Mouse (Mus musculus) embryonic fibroblast, embryonic 13.5 days (primary cell): Measurements from ENCODE around the gene Olfr1472. TPM values are rescaled to one million over a fixed set of nuclear protein-coding genes. Genes with fewer than 3 reads are reported as not detected.
"Not testable (repeated sequence)": the region's sequence is repeated elsewhere in the genome, so short reads cannot be mapped to it uniquely, and the experiment has no call there.

Experiments
- H3K27ac ChIP-seq: 2 replicates; pipeline ENCODE4 v1.5.1; 2012; ENCODE audit warnings: low read length, control low read depth, inconsistent platforms; ENCODE audit not compliant: insufficient read depth
- H3K4me1 ChIP-seq: 2 replicates; pipeline ENCODE4 v1.6.1; 2011; ENCODE audit warnings: low read length; ENCODE audit not compliant: control insufficient read depth, insufficient read depth
- H3K4me3 ChIP-seq: 2 replicates; pipeline ENCODE4 v1.5.1; 2011; ENCODE audit warnings: mild to moderate bottlenecking, control low read depth, low read length; ENCODE audit not compliant: insufficient read depth
- CTCF ChIP-seq: IDR thresholded peaks from 2 replicates; pipeline ENCODE4 v1.5.1; 2011; ENCODE audit warnings: mild to moderate bottlenecking, control low read depth, low read length, moderate library complexity, borderline replicate concordance; ENCODE audit not compliant: insufficient read depth
- POLR2A ChIP-seq: IDR thresholded peaks from 2 replicates; pipeline ENCODE4 v1.6.1; 2011; ENCODE audit warnings: low read depth, mild to moderate bottlenecking, control low read depth, low read length, moderate library complexity
- polyA plus RNA-seq: library from polyadenylated mRNA; stranded (reverse); fragments of >200 nt; gene quantifications from 2 replicates; pipeline ENCODE4 v1.2.4, GENCODE M21; 2011; ENCODE audit warnings: low read depth; ENCODE audit not compliant: missing spikeins, insufficient read length

The Olfr1472 gene
- not detected in 2 replicates for polyA plus RNA-seq

DNA sequence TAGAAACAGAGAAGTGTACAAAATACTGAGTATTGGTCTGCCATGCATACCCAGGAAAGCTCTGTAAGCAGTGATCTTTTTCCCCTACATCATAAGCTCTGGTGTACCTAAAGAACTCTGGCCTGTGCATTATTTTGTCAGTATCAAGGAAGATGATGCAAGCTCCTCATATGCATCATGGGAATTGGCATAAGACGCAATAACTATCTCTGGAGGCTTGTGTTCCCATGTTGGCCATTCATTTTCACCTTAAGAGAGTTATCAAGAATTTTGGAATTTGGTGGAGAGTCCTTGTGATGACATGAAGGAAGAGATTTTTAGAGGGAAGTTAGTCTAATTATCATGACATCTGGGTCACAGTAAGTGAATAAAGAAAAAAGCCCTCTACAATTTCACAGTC lies at the start of gene Olfr1472:
TSS of gene Olfr1472 (minus strand) at position 101 of the 400 bp plus-strand sequence.
- Histone ChIP-seq H3K4me1 (no peaks in the 10 kb centered on the region), H3K27ac (no peak within 1 kb of the TSS), H3K4me3 (no peak within 1 kb of the TSS)
- TF ChIP-seq CTCF (no peak), POLR2A (no peak)

DNA sequence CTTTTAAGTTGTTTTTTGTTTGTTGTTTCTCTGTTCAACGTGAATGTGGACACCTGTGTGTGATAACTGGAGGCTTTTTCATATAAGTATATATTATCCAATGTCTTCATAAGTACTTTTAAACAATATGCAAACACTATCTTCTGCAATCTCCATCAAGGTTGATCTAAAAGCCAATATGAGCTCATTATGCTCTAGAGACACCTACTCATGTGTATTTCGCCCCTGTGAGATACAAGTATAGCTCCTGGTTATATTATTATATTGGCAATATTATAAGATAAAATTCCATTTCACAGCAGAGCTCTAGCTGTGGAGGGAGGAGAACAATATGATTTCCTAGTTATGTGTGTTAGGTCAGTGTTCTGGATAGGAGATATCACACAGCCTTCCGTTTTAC lies 44.4 kb upstream of the Olfr1472 start, which contains the start of gene Olfr1477:
TSS of gene Olfr1477 (plus strand) at position 301 of the 400 bp plus-strand sequence.
- no peak within 1 kb of the TSS for H3K27ac ChIP-seq
- TF ChIP-seq POLR2A = no peak

DNA sequence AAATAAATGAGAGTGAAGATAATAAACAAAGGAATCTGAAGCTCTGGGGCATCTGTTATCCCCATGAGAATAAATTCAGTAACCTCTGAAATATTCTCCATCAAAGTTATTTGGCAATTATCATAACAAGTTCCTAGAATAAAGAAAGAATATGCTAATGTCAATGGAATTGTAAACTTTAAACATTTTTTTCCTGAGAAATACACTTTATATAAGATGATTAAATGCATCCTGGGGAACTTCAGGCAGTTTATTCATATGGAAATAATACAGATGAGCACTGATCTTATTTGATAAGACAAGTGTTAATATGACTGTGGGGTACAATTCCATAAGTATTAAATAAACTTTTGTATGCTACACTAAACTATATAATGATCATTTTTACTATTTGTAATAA lies 24.2 kb upstream of the Olfr1472 start, which contains the start of gene Olfr1475:
TSS of gene Olfr1475 (minus strand) at position 101 of the 400 bp plus-strand sequence.
- H3K4me1 ChIP-seq = no peaks in the 10 kb centered on the region
- no peak within 1 kb of the TSS for H3K27ac ChIP-seq
- TF ChIP-seq CTCF = no peak
- TF ChIP-seq POLR2A = no peak
- no peak within 1 kb of the TSS for H3K4me3 ChIP-seq

More for the DNA sequence above, 44.4 kb upstream of the Olfr1472 start, which contains the start of gene Olfr1477:
- no peak within 1 kb of the TSS for H3K4me3 ChIP-seq
- no peaks in the 10 kb centered on the region for H3K4me1 ChIP-seq

DNA sequence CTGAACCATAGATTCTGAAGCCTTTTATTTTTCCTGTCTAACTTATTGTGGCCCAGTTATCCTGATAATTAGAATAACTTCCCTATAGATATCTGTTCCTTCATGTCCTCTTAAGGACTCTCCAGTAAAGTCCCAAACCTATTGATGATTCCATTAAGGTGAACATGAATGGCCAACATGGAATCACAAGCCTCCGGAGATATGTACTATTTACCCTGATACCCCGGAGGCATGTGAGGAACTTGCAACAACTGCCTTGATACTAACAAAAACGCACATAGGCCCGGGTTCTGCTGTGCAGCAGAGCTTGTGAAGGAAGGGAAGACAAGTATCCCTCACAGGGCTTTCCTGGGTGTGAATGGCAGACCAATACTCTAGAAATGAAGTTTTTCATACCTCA lies 13.4 kb upstream of the Olfr1472 start, which contains the start of gene Olfr1474:
TSS of gene Olfr1474 (plus strand) at position 301 of the 400 bp plus-strand sequence.
- not testable (repeated sequence) for H3K4me3 ChIP-seq, H3K27ac ChIP-seq, H3K4me1 ChIP-seq

GRCm38 (mm10) chr19:13443109-13443508 lies 12.8 kb downstream of the Olfr1472 start, which contains the start of gene Olfr1471:
Olfr1471 (plus strand) TSS chr19:13443409.
- H3K4me1 ChIP-seq, H3K4me3 ChIP-seq, H3K27ac ChIP-seq: not testable (repeated sequence)

DNA sequence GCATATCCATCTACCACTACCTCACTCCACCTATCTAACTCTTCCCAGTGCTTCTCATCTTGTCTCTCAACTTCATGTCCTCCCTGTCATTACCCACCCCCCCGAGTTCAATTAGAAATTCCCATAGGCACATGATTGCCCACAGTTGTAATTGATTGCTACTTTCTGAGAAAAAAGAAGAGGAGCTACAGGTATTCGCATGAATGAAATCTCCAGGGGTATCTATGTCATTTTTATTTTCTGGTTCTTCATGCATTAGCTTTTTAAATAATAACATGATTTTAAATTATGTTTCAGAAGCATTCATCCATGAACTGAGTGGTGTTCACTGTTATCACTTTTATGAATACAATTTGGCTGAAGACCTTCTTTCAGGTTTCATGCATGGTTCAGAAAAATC lies 48.3 kb downstream of the Olfr1472 start, which contains the start of gene Olfr1469:
TSS of gene Olfr1469 (plus strand) at position 301 of the 400 bp plus-strand sequence.
- Histone ChIP-seq H3K27ac (no peak within 1 kb of the TSS), H3K4me1 (no peaks in the 10 kb centered on the region), H3K4me3 (no peak within 1 kb of the TSS)
- TF ChIP-seq POLR2A (no peak), CTCF (no peak)

Other genes starting within 250 kb of the Olfr1472 start
- gene Olfr1463, start 224.8 kb downstream of the Olfr1472 start, polyA plus RNA-seq = not detected in 2 replicates
- not detected in 2 replicates for gene Olfr1465, start 140.5 kb downstream of the Olfr1472 start, polyA plus RNA-seq
- not detected in 2 replicates for gene Olfr1466, start 117.2 kb downstream of the Olfr1472 start, polyA plus RNA-seq
- not detected in 2 replicates for gene Olfr1467, start 93.8 kb downstream of the Olfr1472 start, polyA plus RNA-seq
- gene Olfr1469, start 48.2 kb downstream of the Olfr1472 start, polyA plus RNA-seq = not detected in 2 replicates
- gene Olfr1471, start 12.7 kb downstream of the Olfr1472 start, polyA plus RNA-seq = not detected in 2 replicates
- gene Olfr1474, start 13.5 kb upstream of the Olfr1472 start, polyA plus RNA-seq = not detected in 2 replicates
- gene Olfr1475, start 24.1 kb upstream of the Olfr1472 start, polyA plus RNA-seq = not detected in 2 replicates
- not detected in 2 replicates for gene Olfr1477, start 44.5 kb upstream of the Olfr1472 start, polyA plus RNA-seq
- gene Olfr1480, start 71.8 kb upstream of the Olfr1472 start, polyA plus RNA-seq = not detected in 2 replicates
- gene Olfr1484, start 127.4 kb upstream of the Olfr1472 start, polyA plus RNA-seq = not detected in 2 replicates
- not detected in 2 replicates for gene Olfr1487, start 161.3 kb upstream of the Olfr1472 start, polyA plus RNA-seq
- not detected in 2 replicates for gene Olfr1489, start 175.5 kb upstream of the Olfr1472 start, polyA plus RNA-seq
- gene Olfr1490, start 195.0 kb upstream of the Olfr1472 start, polyA plus RNA-seq = not detected in 2 replicates
- not detected in 2 replicates for gene Olfr1491, start 241.2 kb upstream of the Olfr1472 start, polyA plus RNA-seq